Mouse (Mus musculus): ENCODE measurements around the gene Gpr37. TPM values are rescaled to one million over a fixed set of nuclear protein-coding genes. Genes with fewer than 3 reads are reported as not detected.

The Gpr37 gene
- 0.05 and 0.07 TPM in 2 replicates for polyA plus RNA-seq (2015; fragmentation: Nextera tagmentation; extraction: Ambion mirVana)

- peak within 1 kb of the TSS; percentile 65 for H3K4me2 ChIP-seq
- no peaks in the 10 kb centered on the region for H3K36me3 ChIP-seq (replicated peaks)
- H3K27me3 ChIP-seq, result peaks cover 38% of the 10 kb centered on the region
- no peak within 1 kb of the TSS for H3K27ac ChIP-seq (replicated peaks)
- peak within 1 kb of the TSS; percentile 44 for H3K4me3 ChIP-seq (replicated peaks)
- H3K9me3 ChIP-seq (replicated peaks), result no peaks in the 10 kb centered on the region
- no peak for ATAC-seq (ENCODE audit: insufficient read depth)
- H3K4me1 ChIP-seq (replicated peaks), result no peaks in the 10 kb centered on the region
- WGBS (ENCODE audit: insufficient replicate concordance), result 26% methylated on average over 7 of the region's 7 CpGs
- no peak within 1 kb of the TSS for H3K9ac ChIP-seq
Measured at GRCm38 (mm10) chr6:25690629-25691028, at the start of gene Gpr37. Gene Gpr37 (minus strand): TSS chr6:25690729.

GRCm38 (mm10) chr6:25736533-25736932, 46.0 kb upstream of the Gpr37 start:
- no peaks in the 10 kb centered on the region for H3K27me3 ChIP-seq
- no peak overlapping the region for H3K27ac ChIP-seq (replicated peaks)
- H3K9me3 ChIP-seq (replicated peaks), result no peaks in the 10 kb centered on the region
- ATAC-seq (ENCODE audit: insufficient read depth), result no peak
- H3K4me2 ChIP-seq, result no peak overlapping the region
- no peak overlapping the region for H3K9ac ChIP-seq
- H3K4me1 ChIP-seq (replicated peaks), result no peaks in the 10 kb centered on the region
- no peak overlapping the region for H3K4me3 ChIP-seq (replicated peaks)
- no peaks in the 10 kb centered on the region for H3K36me3 ChIP-seq (replicated peaks)

GRCm38 (mm10) chr6:25726560-25726959, 36.0 kb upstream of the Gpr37 start:
- no peak overlapping the region for H3K4me2 ChIP-seq
- no peak overlapping the region for H3K4me3 ChIP-seq (replicated peaks)
- H3K27me3 ChIP-seq, result no peaks in the 10 kb centered on the region
- H3K9ac ChIP-seq, result no peak overlapping the region
- H3K9me3 ChIP-seq (replicated peaks), result no peaks in the 10 kb centered on the region
- no peaks in the 10 kb centered on the region for H3K4me1 ChIP-seq (replicated peaks)
- no peak overlapping the region for H3K27ac ChIP-seq (replicated peaks)
- no peaks in the 10 kb centered on the region for H3K36me3 ChIP-seq (replicated peaks)
- 43% methylated on average over 1 of the region's 1 CpGs for WGBS (ENCODE audit: insufficient replicate concordance)
- ATAC-seq (ENCODE audit: insufficient read depth), result no peak

GRCm38 (mm10) chr6:25710601-25711000, 20.1 kb upstream of the Gpr37 start:
- H3K27me3 ChIP-seq, result no peaks in the 10 kb centered on the region
- no peaks in the 10 kb centered on the region for H3K36me3 ChIP-seq (replicated peaks)
- no peak overlapping the region for H3K27ac ChIP-seq (replicated peaks)
- WGBS (ENCODE audit: insufficient replicate concordance), result 15% methylated on average over 2 of the region's 2 CpGs
- no peaks in the 10 kb centered on the region for H3K9me3 ChIP-seq (replicated peaks)
- ATAC-seq (ENCODE audit: insufficient read depth), result no peak
- no peak overlapping the region for H3K4me2 ChIP-seq
- no peak overlapping the region for H3K9ac ChIP-seq
- no peaks in the 10 kb centered on the region for H3K4me1 ChIP-seq (replicated peaks)
- H3K4me3 ChIP-seq (replicated peaks), result no peak overlapping the region

GRCm38 (mm10) chr6:25709250-25709895, 18.8 kb upstream of the Gpr37 start:
- WGBS (ENCODE audit: insufficient replicate concordance), result 53% methylated on average over 6 of the region's 6 CpGs
- Histone ChIP-seq H3K4me3 (replicated peaks) (no peak overlapping the region), H3K27me3 (no peaks in the 10 kb centered on the region), H3K36me3 (replicated peaks) (no peaks in the 10 kb centered on the region), H3K4me2 (no peak overlapping the region), H3K4me1 (replicated peaks) (no peaks in the 10 kb centered on the region), H3K27ac (replicated peaks) (no peak overlapping the region), H3K9ac (no peak overlapping the region), H3K9me3 (replicated peaks) (no peaks in the 10 kb centered on the region)
- ATAC-seq (ENCODE audit: insufficient read depth), result no peak

DNA sequence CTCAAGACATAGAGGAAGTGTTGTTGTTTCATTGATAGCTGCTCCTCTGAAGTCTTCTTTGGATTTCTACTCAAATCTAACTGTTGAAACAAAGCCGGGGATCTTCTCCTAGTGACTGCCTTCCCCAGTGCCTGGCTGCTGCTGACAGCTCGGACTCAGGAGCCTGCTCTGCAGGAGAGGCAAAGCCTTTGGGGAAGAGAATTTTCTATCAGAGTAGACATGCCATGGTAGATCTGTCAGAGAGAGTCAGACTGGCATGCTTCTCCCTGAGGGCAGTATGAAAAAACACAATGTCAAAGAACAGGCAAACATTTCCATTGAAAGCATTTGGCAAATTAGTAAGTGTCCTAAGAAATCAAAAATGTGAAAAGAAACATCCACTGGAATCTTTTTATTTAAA, 9.4 kb upstream of the Gpr37 start:
- Histone ChIP-seq H3K27me3 (no peaks in the 10 kb centered on the region), H3K4me1 (replicated peaks) (no peaks in the 10 kb centered on the region), H3K9me3 (replicated peaks) (no peaks in the 10 kb centered on the region), H3K4me3 (replicated peaks) (no peak overlapping the region), H3K27ac (replicated peaks) (no peak overlapping the region), H3K9ac (no peak overlapping the region), H3K36me3 (replicated peaks) (no peaks in the 10 kb centered on the region), H3K4me2 (no peak overlapping the region)
- 40% methylated on average over 2 of the region's 2 CpGs for WGBS (ENCODE audit: insufficient replicate concordance)
- ATAC-seq (ENCODE audit: insufficient read depth), result no peak

GRCm38 (mm10) chr6:25690284-25690605, 284 bp downstream of the Gpr37 start:
- H3K9ac ChIP-seq, result no peak overlapping the region
- WGBS (ENCODE audit: insufficient replicate concordance), result 4% methylated on average over 5 of the region's 5 CpGs
- peak overlapping the region; percentile 65 for H3K4me2 ChIP-seq
- H3K36me3 ChIP-seq (replicated peaks), result no peaks in the 10 kb centered on the region
- no peaks in the 10 kb centered on the region for H3K4me1 ChIP-seq (replicated peaks)
- peak overlapping the region; percentile 44 for H3K4me3 ChIP-seq (replicated peaks)
- H3K27ac ChIP-seq (replicated peaks), result no peak overlapping the region
- no peak for ATAC-seq (ENCODE audit: insufficient read depth)
- H3K9me3 ChIP-seq (replicated peaks), result no peaks in the 10 kb centered on the region
- peaks cover 38% of the 10 kb centered on the region for H3K27me3 ChIP-seq

DNA sequence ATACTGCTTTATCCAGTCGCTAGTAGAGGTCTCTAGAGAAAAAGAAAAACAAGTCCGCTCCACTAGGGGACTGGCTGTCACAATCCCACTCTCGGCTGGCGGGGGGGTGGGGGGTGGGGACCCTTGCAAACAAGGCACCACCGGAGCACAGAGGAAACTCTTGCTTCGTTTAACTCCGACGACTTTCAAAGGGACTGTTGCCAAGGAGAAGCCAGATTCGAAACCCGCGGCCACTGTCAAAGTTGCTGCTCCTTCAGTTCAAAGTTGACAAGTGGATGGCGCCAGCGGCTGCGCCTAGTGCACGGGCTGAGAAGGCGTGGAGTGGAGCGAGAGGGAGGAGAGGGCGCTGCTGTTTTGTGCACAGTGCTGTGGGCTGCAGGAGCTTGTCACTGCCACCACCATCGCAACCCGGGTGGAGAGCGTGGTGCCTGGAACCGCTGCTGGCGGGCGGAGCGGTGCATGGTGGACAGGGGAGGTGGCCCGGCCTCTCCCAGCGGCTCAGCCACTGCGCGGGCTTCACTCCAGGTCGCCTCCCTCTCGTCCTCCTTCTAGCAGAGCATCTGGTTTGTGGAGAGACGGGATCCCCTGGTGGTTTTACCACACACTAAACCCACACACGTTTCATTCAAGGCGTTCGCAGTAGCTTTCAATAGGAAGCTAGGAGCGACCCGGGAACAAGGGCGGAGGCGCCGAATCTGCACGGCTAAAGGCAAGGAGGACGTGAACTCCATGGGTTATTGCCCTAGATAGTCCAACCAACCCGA, 827 bp downstream of the Gpr37 start:
- WGBS (ENCODE audit: insufficient replicate concordance), result under 1% methylated on average over 43 of the region's 43 CpGs
- Histone ChIP-seq H3K9ac (no peak overlapping the region), H3K9me3 (replicated peaks) (no peaks in the 10 kb centered on the region), H3K4me1 (replicated peaks) (no peaks in the 10 kb centered on the region), H3K27me3 (peaks cover 38% of the 10 kb centered on the region), H3K4me2 (peak overlapping the region; percentile 65), H3K27ac (replicated peaks) (no peak overlapping the region), H3K36me3 (replicated peaks) (no peaks in the 10 kb centered on the region), H3K4me3 (replicated peaks) (peak overlapping the region; percentile 44)
- 0 out of 2 replicates have a peak, but pooled peaks have one; percentile 12 for ATAC-seq (ENCODE audit: insufficient read depth)

DNA sequence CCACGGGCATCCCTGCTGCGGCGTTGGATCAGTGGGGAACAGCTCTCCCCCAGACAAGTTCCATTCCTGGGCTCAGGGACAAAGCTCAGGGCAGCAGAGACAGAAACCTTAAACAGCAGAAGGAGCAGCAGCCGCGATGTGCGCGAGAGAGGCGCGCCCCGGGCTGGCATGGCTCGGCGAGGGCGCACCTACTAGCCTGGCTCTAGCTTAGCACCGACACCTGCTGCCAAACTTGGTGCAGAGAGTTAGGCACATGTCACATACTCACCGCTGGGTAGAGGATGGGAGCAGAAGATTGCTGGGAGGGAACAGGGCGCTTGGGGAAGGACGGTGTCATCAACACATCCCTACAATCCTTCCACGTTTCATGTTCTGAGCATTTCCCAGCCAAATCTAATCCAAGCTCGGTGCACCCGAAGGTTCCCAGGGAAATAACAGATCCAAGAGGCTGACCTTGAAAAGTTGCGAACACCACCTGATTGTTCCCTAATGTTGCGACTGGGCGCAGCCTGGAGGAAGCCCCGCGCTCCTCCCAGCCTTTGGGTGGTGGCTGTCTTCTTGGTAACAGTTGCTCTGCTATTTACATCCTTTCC, 1.5 kb downstream of the Gpr37 start:
- Histone ChIP-seq H3K27me3 (peaks cover 38% of the 10 kb centered on the region), H3K27ac (replicated peaks) (no peak overlapping the region), H3K9ac (no peak overlapping the region), H3K4me1 (replicated peaks) (no peaks in the 10 kb centered on the region), H3K36me3 (replicated peaks) (no peaks in the 10 kb centered on the region), H3K4me2 (peak overlapping the region; percentile 65), H3K4me3 (replicated peaks) (peak overlapping the region; percentile 44; the same call in 1 of the 2 replicates), H3K9me3 (replicated peaks) (no peaks in the 10 kb centered on the region)
- ATAC-seq (ENCODE audit: insufficient read depth), result no peak
- WGBS (ENCODE audit: insufficient replicate concordance), result 2% methylated on average over 25 of the region's 25 CpGs

DNA sequence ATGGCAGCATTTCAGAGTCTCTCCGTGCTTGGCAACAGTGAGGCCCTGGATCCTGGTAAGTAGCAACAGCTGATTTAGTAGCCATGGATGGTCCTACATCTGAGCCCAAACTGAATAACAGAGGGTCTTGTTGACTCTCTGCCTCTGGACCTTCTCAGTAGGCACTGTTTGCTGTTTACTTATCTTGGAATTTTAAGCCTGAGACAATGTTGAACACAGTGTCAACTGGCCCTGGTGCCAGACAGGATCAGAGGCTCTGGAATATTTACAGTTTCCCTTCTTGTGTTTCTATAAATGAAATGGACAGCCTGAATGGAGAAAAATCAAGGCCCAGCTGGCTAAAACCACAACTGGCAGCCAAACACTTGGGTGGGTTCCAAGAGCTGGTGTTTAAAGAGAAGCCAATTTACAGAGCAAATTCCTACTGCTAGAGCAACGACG, 3.7 kb downstream of the Gpr37 start:
- Histone ChIP-seq H3K36me3 (replicated peaks) (no peaks in the 10 kb centered on the region), H3K27ac (replicated peaks) (no peak overlapping the region), H3K4me1 (replicated peaks) (no peaks in the 10 kb centered on the region), H3K9ac (no peak overlapping the region), H3K27me3 (peaks cover 34% of the 10 kb centered on the region), H3K4me2 (no peak overlapping the region), H3K4me3 (replicated peaks) (no peak overlapping the region), H3K9me3 (replicated peaks) (no peaks in the 10 kb centered on the region)
- WGBS (ENCODE audit: insufficient replicate concordance), result 51% methylated on average over 3 of the region's 3 CpGs
- ATAC-seq (ENCODE audit: insufficient read depth), result no peak

DNA sequence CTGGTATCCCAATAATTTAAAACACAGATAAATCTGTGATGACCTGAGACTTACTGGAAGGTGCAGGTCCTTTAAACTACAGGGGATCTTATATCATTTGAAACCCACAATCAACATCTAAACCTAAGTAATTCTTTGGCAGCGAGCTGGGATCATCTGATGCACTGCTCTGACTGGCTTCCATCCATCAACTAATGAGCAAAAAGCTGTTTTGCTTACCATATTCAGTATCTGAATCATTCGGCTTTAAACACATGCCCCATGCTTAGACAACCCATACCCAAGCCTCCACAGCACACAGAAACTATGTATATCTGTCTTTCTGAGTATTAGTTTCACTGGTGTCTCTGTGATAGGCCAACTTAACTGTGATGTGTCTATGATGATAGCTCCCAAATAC, 6.1 kb downstream of the Gpr37 start:
- Histone ChIP-seq H3K27me3 (peaks cover 17% of the 10 kb centered on the region), H3K9me3 (replicated peaks) (no peaks in the 10 kb centered on the region), H3K4me1 (replicated peaks) (no peaks in the 10 kb centered on the region), H3K4me3 (replicated peaks) (no peak overlapping the region), H3K4me2 (no peak overlapping the region), H3K9ac (no peak overlapping the region), H3K27ac (replicated peaks) (no peak overlapping the region), H3K36me3 (replicated peaks) (no peaks in the 10 kb centered on the region)
- no peak for ATAC-seq (ENCODE audit: insufficient read depth)
- WGBS (ENCODE audit: insufficient replicate concordance), result 50% methylated on average over 2 of the region's 2 CpGs
